Mouse (Mus musculus) kidney, embryonic 16.5 days (tissue): ENCODE results near the gene Ccdc32. TPM values are rescaled to one million over a fixed set of nuclear protein-coding genes. Genes with fewer than 3 reads are reported as not detected.

Source experiments
- ATAC-seq: fragments of 200-750 bp; cut with Nextera tagmentation; 2 replicates; pipeline ENCODE4 v1.8.0; 2017; ENCODE audit warnings: moderate TSS enrichment; ENCODE audit not compliant: low FRiP score, low TSS enrichment
- H3K27ac ChIP-seq: fragments of 300-500 bp; sonication (generic); 2 replicates; pipeline ENCODE4 v1.5.1; 2014; ENCODE audit warnings: low read length
- H3K27me3 ChIP-seq: fragments of 300-500 bp; sonication (generic); 2 replicates; pipeline ENCODE4 v1.6.1; 2014; ENCODE audit warnings: low read length, control low read depth, mixed read lengths; ENCODE audit not compliant: insufficient read depth
- H3K36me3 ChIP-seq: fragments of 300-500 bp; sonication (generic); 2 replicates; pipeline ENCODE4 v1.6.1; 2014; ENCODE audit warnings: low read length, control low read depth, mixed read lengths; ENCODE audit not compliant: insufficient read depth
- H3K4me1 ChIP-seq: fragments of 300-500 bp; sonication (generic); 2 replicates; pipeline ENCODE4 v1.6.1; 2014; ENCODE audit warnings: low read length, control low read depth, mixed read lengths; ENCODE audit not compliant: insufficient read depth
- H3K4me2 ChIP-seq: fragments of 300-500 bp; sonication (generic); replicated peaks from 2 replicates; pipeline ENCODE4 v1.6.1; 2014; ENCODE audit warnings: low read depth, low read length
- H3K4me3 ChIP-seq: fragments of 300-500 bp; sonication (generic); 2 replicates; pipeline ENCODE4 v1.5.1; 2014; ENCODE audit warnings: mild to moderate bottlenecking, low read length
- H3K9ac ChIP-seq: fragments of 300-500 bp; sonication (generic); replicated peaks from 2 replicates; pipeline ENCODE4 v1.6.1; 2014; ENCODE audit warnings: low read length
- H3K9me3 ChIP-seq: fragments of 300-500 bp; sonication (generic); 2 replicates; pipeline ENCODE4 v1.6.1; 2016; ENCODE audit warnings: low read length, control low read depth
- WGBS: fragments of 180-500 bp; shearing (Covaris S2); extraction: QIAGEN DNeasy Blood & Tissue Kit; methylation state at CpG from one replicate; pipeline ENCODE4 v1.1.7; 2014; 5-methylcytosine and 5-hydroxymethylcytosine counted together
- polyA plus RNA-seq: library from polyadenylated mRNA; unstranded; fragments of >200 nt; fragmentation: Nextera tagmentation; extraction: Ambion mirVana; gene quantifications from 2 replicates; pipeline ENCODE4 v1.2.1, GENCODE M21; 2015

Ccdc32 gene
- polyA plus RNA-seq, 1 experiment from 2014 or later: 23.3 TPM

- no peak for ATAC-seq
- Histone ChIP-seq H3K9ac (no peak overlapping the region), H3K4me1 (no peaks in the 10 kb centered on the region), H3K27ac (no peak overlapping the region), H3K36me3 (no peaks in the 10 kb centered on the region), H3K9me3 (no peaks in the 10 kb centered on the region), H3K4me2 (no peak overlapping the region), H3K27me3 (peaks cover 7% of the 10 kb centered on the region), H3K4me3 (no peak overlapping the region)
- whole genome bisulfite sequencing: 40% methylated on average over 16 of the region's 16 CpGs
These were observed 33.0 kb downstream of the Ccdc32 start for GRCm38 (mm10) chr2:118995919-118996797.

- Histone ChIP-seq H3K4me2 (no peak overlapping the region), H3K36me3 (no peaks in the 10 kb centered on the region), H3K9ac (no peak overlapping the region), H3K4me3 (no peak overlapping the region), H3K27me3 (peaks cover 7% of the 10 kb centered on the region), H3K9me3 (peaks cover under 1% of the 10 kb centered on the region; the same call in 1 of the 2 replicates), H3K27ac (no peak overlapping the region), H3K4me1 (no peaks in the 10 kb centered on the region)
- 49% methylated on average over 5 of the region's 5 CpGs for WGBS
- ATAC-seq: no peak
These were observed 33.7 kb downstream of the Ccdc32 start for GRCm38 (mm10) chr2:118995490-118995889.

GRCm38 (mm10) chr2:118983812-118984211 lies 45.4 kb downstream of the Ccdc32 start:
- WGBS: 68% methylated on average over 8 of the region's 8 CpGs
- H3K27ac ChIP-seq: no peak overlapping the region
- H3K4me2 ChIP-seq: no peak overlapping the region
- H3K9ac ChIP-seq: no peak overlapping the region
- H3K9me3 ChIP-seq: no peaks in the 10 kb centered on the region; the same call in 1 of the 2 replicates
- no peaks in the 10 kb centered on the region for H3K4me1 ChIP-seq
- H3K27me3 ChIP-seq: no peaks in the 10 kb centered on the region
- H3K4me3 ChIP-seq: no peak overlapping the region
- ATAC-seq: no peak
- no peaks in the 10 kb centered on the region for H3K36me3 ChIP-seq

GRCm38 (mm10) chr2:118980841-118981240 lies 48.4 kb downstream of the Ccdc32 start:
- peaks cover 15% of the 10 kb centered on the region; the same call in 1 of the 2 replicates for H3K27me3 ChIP-seq
- H3K4me1 ChIP-seq: 0 out of 2 replicates have a peak, but pooled peaks cover under 1% of the 10 kb centered on the region
- H3K4me2 ChIP-seq: no peak overlapping the region
- 79% methylated on average over 6 of the region's 6 CpGs for WGBS
- no peak overlapping the region for H3K4me3 ChIP-seq
- no peak overlapping the region for H3K9ac ChIP-seq
- H3K9me3 ChIP-seq: no peaks in the 10 kb centered on the region; the same call in 1 of the 2 replicates
- no peak overlapping the region for H3K27ac ChIP-seq
- H3K36me3 ChIP-seq: no peaks in the 10 kb centered on the region
- no peak for ATAC-seq

GRCm38 (mm10) chr2:118978064-118978463 lies 51.1 kb downstream of the Ccdc32 start:
- Histone ChIP-seq H3K27ac (no peak overlapping the region), H3K4me3 (no peak overlapping the region), H3K27me3 (peaks cover 34% of the 10 kb centered on the region), H3K4me1 (0 out of 2 replicates have a peak, but pooled peaks cover 3% of the 10 kb centered on the region), H3K36me3 (no peaks in the 10 kb centered on the region), H3K9ac (no peak overlapping the region), H3K9me3 (no peaks in the 10 kb centered on the region; the same call in 1 of the 2 replicates), H3K4me2 (no peak overlapping the region)
- WGBS: 35% methylated on average over 6 of the region's 6 CpGs
- ATAC-seq: no peak

GRCm38 (mm10) chr2:118976941-118977340 lies 52.3 kb downstream of the Ccdc32 start:
- no peaks in the 10 kb centered on the region for H3K36me3 ChIP-seq
- H3K9ac ChIP-seq: 0 out of 2 replicates have a peak overlapping the region, but pooled peaks have one; percentile 75
- peak overlapping the region; percentile 85 for H3K4me2 ChIP-seq
- H3K27me3 ChIP-seq: peaks cover 34% of the 10 kb centered on the region
- WGBS: 6% methylated on average over 5 of the region's 5 CpGs
- 0 out of 2 replicates have a peak, but pooled peaks cover 6% of the 10 kb centered on the region for H3K4me1 ChIP-seq
- no peaks in the 10 kb centered on the region for H3K9me3 ChIP-seq
- H3K4me3 ChIP-seq: peak overlapping the region; percentile 59
- no peak overlapping the region for H3K27ac ChIP-seq
- ATAC-seq: no peak

- H3K27me3 ChIP-seq: peaks cover 37% of the 10 kb centered on the region
- H3K9ac ChIP-seq: peak overlapping the region; percentile 75
- H3K27ac ChIP-seq: no peak overlapping the region
- ATAC-seq: peak; percentile 82
- no peaks in the 10 kb centered on the region for H3K9me3 ChIP-seq
- WGBS: 1% methylated on average over 57 of the region's 57 CpGs
- peak overlapping the region; percentile 59 for H3K4me3 ChIP-seq
- no peaks in the 10 kb centered on the region for H3K36me3 ChIP-seq
- 0 out of 2 replicates have a peak, but pooled peaks cover 6% of the 10 kb centered on the region for H3K4me1 ChIP-seq
- H3K4me2 ChIP-seq: peak overlapping the region; percentile 85
These were observed 52.8 kb downstream of the Ccdc32 start for GRCm38 (mm10) chr2:118976282-118976929.

GRCm38 (mm10) chr2:118975855-118976254 lies 53.3 kb downstream of the Ccdc32 start:
- ATAC-seq: no peak
- Histone ChIP-seq H3K27me3 (peaks cover 39% of the 10 kb centered on the region), H3K4me3 (peak overlapping the region; percentile 59), H3K9me3 (no peaks in the 10 kb centered on the region), H3K9ac (peak overlapping the region; percentile 75), H3K36me3 (no peaks in the 10 kb centered on the region), H3K4me1 (0 out of 2 replicates have a peak, but pooled peaks cover 6% of the 10 kb centered on the region), H3K27ac (no peak overlapping the region), H3K4me2 (peak overlapping the region; percentile 85)
- WGBS: 3% methylated on average over 15 of the region's 15 CpGs

- peaks cover 35% of the 10 kb centered on the region for H3K27me3 ChIP-seq
- 0 out of 2 replicates have a peak, but pooled peaks cover 6% of the 10 kb centered on the region for H3K4me1 ChIP-seq
- H3K9me3 ChIP-seq: no peaks in the 10 kb centered on the region
- no peaks in the 10 kb centered on the region for H3K36me3 ChIP-seq
- ATAC-seq: peak; percentile 83
- H3K27ac ChIP-seq: no peak overlapping the region
- peak overlapping the region; percentile 46 for H3K4me3 ChIP-seq
- H3K4me2 ChIP-seq: peak overlapping the region; percentile 73
- peak overlapping the region; percentile 67 for H3K9ac ChIP-seq
- 1% methylated on average over 33 of the region's 33 CpGs for WGBS
These were observed 56.4 kb downstream of the Ccdc32 start for GRCm38 (mm10) chr2:118972687-118973376.
